Mouse (Mus musculus) E14TG2a.4 (cell line): ENCODE measurements around the gene Phkg1.

Source experiments
- CTCF ChIP-seq: conservative IDR thresholded peaks from 2 replicates; pipeline ENCODE4 v1.5.1; 2014; ENCODE audit warnings: low read length
- POU5F1 ChIP-seq: IDR thresholded peaks from 2 replicates; pipeline ENCODE4 v1.6.1; 2014; ENCODE audit warnings: low read length, borderline replicate concordance

DNA sequence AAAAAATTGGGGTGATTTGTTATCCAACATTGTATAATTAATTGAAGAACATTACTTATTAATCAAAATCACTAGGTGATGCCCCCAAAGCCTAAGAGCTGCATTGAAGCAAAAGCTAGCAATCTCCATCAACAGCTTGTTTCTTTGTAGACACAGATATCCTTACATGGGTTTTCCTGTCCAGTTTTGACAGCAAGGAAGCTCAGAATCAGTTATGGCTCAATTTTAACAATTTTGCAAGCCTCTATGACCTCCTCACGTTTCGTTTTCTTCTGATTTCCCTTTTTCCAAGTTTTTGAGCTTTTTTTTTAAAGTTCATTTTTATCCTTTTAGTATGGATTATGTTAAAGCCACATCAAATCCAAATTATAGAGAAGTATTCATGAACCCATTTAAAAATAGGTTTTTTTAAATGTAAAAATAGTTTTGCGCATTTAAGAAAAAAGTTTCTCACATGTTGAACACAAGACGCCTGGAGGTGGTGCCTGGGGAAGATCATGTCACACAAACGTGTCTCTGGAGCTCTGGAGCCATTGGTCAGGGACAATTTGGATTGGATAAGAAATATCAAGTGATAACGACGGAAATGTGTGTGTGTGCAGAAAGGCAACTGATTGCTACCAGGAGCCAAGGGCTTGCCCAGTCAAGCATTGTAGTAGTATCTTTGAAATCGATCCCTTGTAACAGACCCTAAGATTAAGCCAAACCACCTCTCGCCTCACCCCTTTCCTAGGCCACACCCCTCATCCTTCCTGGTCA is 42.6 kb upstream of the Phkg1 start:
- TF ChIP-seq CTCF: no peak
- no peak for TF ChIP-seq POU5F1
